Mouse (Mus musculus) hindbrain, embryonic 15.5 days (tissue): ENCODE results near the gene Kif22. TPM values are rescaled to one million over a fixed set of nuclear protein-coding genes. Genes with fewer than 3 reads are reported as not detected.

Source experiments
- ATAC-seq: fragments of 200-750 bp; cut with Nextera tagmentation; 2 replicates; pipeline ENCODE4 v1.8.0; 2017; ENCODE audit warnings: low read depth, moderate number of reproducible peaks, moderate TSS enrichment; ENCODE audit not compliant: low FRiP score
- H3K27ac ChIP-seq: fragments of 300-500 bp; sonication (generic); replicated peaks from 2 replicates; pipeline ENCODE4 v1.5.1; 2015; ENCODE audit warnings: mild to moderate bottlenecking, inconsistent platforms
- H3K27me3 ChIP-seq: fragments of 300-500 bp; sonication (generic); 2 replicates; pipeline ENCODE4 v1.6.1; 2015; ENCODE audit warnings: control low read depth, inconsistent platforms
- H3K36me3 ChIP-seq: fragments of 300-500 bp; sonication (generic); 2 replicates; pipeline ENCODE4 v1.6.1; 2015; ENCODE audit warnings: control low read depth, inconsistent platforms
- H3K4me1 ChIP-seq: fragments of 300-500 bp; sonication (generic); replicated peaks from 2 replicates; pipeline ENCODE4 v1.6.1; 2015; ENCODE audit warnings: control low read depth, inconsistent platforms
- H3K4me2 ChIP-seq: fragments of 300-500 bp; sonication (generic); 2 replicates; pipeline ENCODE4 v1.6.1; 2015; ENCODE audit warnings: moderate library complexity, mild to moderate bottlenecking, inconsistent platforms
- H3K4me3 ChIP-seq: fragments of 300-500 bp; sonication (generic); 2 replicates; pipeline ENCODE4 v1.5.1; 2015; ENCODE audit warnings: mild to moderate bottlenecking, inconsistent platforms
- H3K9ac ChIP-seq: fragments of 300-500 bp; sonication (generic); 2 replicates; pipeline ENCODE4 v1.6.1; 2015; ENCODE audit warnings: inconsistent platforms
- H3K9me3 ChIP-seq: fragments of 300-500 bp; sonication (generic); 2 replicates; pipeline ENCODE4 v1.6.1; 2016; ENCODE audit warnings: control low read depth, inconsistent platforms
- WGBS: fragments of 180-500 bp; shearing (Covaris S2); methylation state at CpG from one replicate; pipeline ENCODE4 v1.1.7; 2015; 5-methylcytosine and 5-hydroxymethylcytosine counted together
- polyA plus RNA-seq: library from polyadenylated mRNA; unstranded; fragments of >200 nt; fragmentation: Nextera tagmentation; extraction: Ambion mirVana; gene quantifications from 2 replicates; pipeline ENCODE4 v1.2.1, GENCODE M21; 2015

Gene Kif22
- polyA plus RNA-seq, 1 experiment from 2014 or later: 26.1 TPM

DNA sequence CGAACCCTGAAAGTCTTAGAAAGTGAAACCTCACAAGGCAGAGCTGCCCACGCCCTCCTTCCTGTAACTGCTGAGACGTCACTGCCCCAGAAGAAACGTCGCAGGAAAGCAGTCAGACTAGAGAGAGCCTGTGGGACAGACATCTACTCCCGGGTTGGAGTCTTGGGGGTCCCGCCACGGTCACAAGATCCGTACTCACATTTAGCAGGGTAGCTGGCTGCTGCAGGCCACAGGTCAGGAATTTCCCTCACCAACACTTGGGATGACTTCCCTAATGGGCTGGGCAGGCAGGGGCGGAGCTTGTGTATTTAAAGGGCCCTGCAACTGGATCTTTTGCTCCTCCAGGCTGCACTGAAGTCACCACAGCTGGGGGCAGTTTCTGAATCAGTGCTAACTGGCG lies 28.0 kb downstream of the Kif22 start, which contains the start of gene Mvp:
Gene Mvp, minus strand, starts transcription at position 302 of the 400 bp plus-strand sequence.
- 70% methylated on average over 11 of the region's 11 CpGs for WGBS
- Histone ChIP-seq H3K4me3 (peak within 1 kb of the TSS; percentile 66), H3K9ac (peak within 1 kb of the TSS; percentile 18), H3K27ac (no peak within 1 kb of the TSS), H3K36me3 (peaks cover 27% of the 10 kb centered on the region), H3K9me3 (no peaks in the 10 kb centered on the region), H3K4me2 (peak within 1 kb of the TSS; percentile 84), H3K27me3 (no peaks in the 10 kb centered on the region), H3K4me1 (peaks cover 44% of the 10 kb centered on the region)
- no peak for ATAC-seq

DNA sequence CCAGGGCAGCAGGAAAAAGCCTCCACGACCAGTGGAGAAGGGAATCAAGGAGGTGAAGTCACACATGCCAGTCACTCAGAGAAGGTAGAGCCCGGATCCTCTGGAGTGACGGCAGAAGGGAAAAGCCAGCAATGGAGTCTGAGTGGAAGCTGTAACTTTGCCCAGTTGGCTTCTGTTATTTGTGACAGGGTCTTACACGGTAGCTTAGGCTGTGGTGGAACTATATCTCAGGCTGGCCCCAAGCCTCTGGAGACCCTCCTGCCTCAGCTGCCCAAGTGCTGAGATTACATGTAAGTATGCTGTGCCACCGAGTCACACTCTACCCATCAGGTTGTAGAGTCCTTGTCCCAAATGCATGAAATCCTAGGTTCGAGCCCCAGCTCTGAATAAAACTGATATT lies 28.9 kb downstream of the Kif22 start:
- Histone ChIP-seq H3K4me1 (peaks cover 35% of the 10 kb centered on the region), H3K36me3 (peaks cover 27% of the 10 kb centered on the region), H3K9ac (no peak overlapping the region), H3K9me3 (no peaks in the 10 kb centered on the region), H3K27me3 (no peaks in the 10 kb centered on the region), H3K4me3 (no peak overlapping the region), H3K4me2 (no peak overlapping the region), H3K27ac (no peak overlapping the region)
- ATAC-seq: no peak
- 95% methylated on average over 6 of the region's 6 CpGs for WGBS

DNA sequence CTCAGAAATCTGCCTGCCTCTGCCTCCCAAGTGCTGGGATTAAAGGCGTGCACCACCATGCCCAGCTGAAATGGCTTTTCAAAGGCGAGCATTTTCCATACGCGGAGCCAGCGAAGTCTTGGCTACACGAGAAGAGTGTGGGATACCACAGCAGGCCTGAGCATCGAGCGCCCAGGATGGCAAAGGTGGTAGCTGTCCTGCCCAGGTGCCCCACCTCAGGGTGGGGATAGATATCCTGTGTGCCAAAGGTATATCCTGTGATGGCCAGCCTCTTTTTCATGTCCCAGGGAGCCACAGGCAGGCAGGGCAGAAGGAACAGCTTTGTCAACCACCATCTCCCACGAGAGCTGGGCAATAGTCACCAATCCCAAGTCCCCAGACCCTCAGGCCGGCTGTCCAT lies 29.4 kb downstream of the Kif22 start:
- no peak overlapping the region for H3K4me2 ChIP-seq
- no peak for ATAC-seq
- no peaks in the 10 kb centered on the region for H3K27me3 ChIP-seq
- WGBS: 98% methylated on average over 10 of the region's 10 CpGs
- H3K9me3 ChIP-seq: no peaks in the 10 kb centered on the region
- H3K4me3 ChIP-seq: no peak overlapping the region
- peaks cover 27% of the 10 kb centered on the region for H3K36me3 ChIP-seq
- no peak overlapping the region for H3K27ac ChIP-seq
- H3K4me1 ChIP-seq: peaks cover 29% of the 10 kb centered on the region
- H3K9ac ChIP-seq: no peak overlapping the region

DNA sequence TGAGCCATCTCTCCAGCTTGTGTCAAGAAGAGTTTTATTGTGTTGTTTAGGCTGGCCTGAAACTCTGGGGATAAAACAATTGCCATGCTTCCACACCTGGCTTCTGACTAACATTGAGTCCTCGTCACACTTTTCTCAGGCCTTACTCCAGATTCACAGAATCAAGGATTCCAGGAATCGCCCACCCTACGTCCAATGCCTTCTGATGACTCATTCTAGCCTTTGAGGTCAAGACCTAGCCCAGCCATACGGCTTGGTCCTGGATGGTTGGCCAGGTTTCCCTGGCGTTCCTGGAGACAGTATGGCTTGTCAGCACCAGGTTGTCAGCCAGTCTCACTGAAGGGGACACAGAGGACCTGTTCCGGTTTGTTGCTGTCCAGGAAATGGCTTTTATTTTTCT lies 29.9 kb downstream of the Kif22 start:
- no peak for ATAC-seq
- H3K27ac ChIP-seq: no peak overlapping the region

DNA sequence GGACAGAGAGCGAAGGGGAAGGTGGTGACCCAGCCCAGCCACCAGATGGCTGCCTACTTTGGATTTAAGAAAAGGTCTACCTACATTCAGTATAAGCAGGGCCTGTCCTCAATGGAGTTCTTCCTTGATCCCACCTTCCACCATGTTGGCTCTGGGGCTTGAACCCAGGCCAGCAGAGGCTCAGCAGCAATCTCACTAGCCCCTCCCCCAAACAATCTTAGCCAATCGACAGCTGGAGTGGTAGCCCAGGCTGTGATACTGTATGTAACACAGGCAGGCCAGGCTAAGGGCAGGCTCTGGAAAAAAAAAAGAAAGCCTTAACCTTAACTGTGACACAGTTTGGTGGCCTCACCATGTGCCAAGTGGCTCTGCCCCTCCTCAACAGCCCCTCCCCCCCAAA lies 30.6 kb downstream of the Kif22 start:
- peaks cover 27% of the 10 kb centered on the region for H3K36me3 ChIP-seq
- no peak for ATAC-seq
- no peaks in the 10 kb centered on the region for H3K9me3 ChIP-seq
- no peaks in the 10 kb centered on the region for H3K27me3 ChIP-seq
- no peak overlapping the region for H3K27ac ChIP-seq
- WGBS: 80% methylated on average over 2 of the region's 2 CpGs
- peaks cover 25% of the 10 kb centered on the region for H3K4me1 ChIP-seq
- H3K4me3 ChIP-seq: no peak overlapping the region
- H3K4me2 ChIP-seq: no peak overlapping the region
- no peak overlapping the region for H3K9ac ChIP-seq

More for the DNA sequence above, 29.9 kb downstream of the Kif22 start:
- WGBS: 87% methylated on average over 6 of the region's 6 CpGs
- peaks cover 27% of the 10 kb centered on the region for H3K36me3 ChIP-seq
- peaks cover 25% of the 10 kb centered on the region for H3K4me1 ChIP-seq
- H3K27me3 ChIP-seq: no peaks in the 10 kb centered on the region
- no peaks in the 10 kb centered on the region for H3K9me3 ChIP-seq
- H3K4me3 ChIP-seq: no peak overlapping the region
- no peak overlapping the region for H3K4me2 ChIP-seq
- no peak overlapping the region for H3K9ac ChIP-seq

DNA sequence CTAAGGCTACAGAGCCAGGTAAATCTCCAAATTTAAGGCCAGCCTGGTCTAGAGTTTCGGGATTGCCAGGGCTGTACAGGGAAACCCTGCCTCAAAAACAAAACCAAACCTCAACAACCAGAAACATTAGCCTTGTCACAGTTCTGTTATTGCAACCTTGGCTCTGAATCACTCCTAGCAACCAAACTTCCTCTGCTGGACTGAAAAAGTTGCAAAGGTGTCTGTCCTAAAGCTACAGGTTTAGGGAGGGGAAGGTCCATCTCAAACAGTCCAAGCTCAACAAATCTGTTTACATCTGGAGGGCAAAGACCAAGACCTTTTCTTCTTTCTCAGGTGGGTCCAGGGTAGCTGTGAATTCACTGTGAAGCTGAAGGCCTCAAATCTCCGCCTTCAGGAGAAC lies 31.2 kb downstream of the Kif22 start:
- no peaks in the 10 kb centered on the region for H3K27me3 ChIP-seq
- peaks cover 22% of the 10 kb centered on the region for H3K4me1 ChIP-seq
- no peak overlapping the region for H3K4me3 ChIP-seq
- H3K9ac ChIP-seq: no peak overlapping the region
- ATAC-seq: no peak
- H3K9me3 ChIP-seq: no peaks in the 10 kb centered on the region
- H3K27ac ChIP-seq: no peak overlapping the region
- 98% methylated on average over 2 of the region's 2 CpGs for WGBS
- peaks cover 27% of the 10 kb centered on the region for H3K36me3 ChIP-seq
- no peak overlapping the region for H3K4me2 ChIP-seq

DNA sequence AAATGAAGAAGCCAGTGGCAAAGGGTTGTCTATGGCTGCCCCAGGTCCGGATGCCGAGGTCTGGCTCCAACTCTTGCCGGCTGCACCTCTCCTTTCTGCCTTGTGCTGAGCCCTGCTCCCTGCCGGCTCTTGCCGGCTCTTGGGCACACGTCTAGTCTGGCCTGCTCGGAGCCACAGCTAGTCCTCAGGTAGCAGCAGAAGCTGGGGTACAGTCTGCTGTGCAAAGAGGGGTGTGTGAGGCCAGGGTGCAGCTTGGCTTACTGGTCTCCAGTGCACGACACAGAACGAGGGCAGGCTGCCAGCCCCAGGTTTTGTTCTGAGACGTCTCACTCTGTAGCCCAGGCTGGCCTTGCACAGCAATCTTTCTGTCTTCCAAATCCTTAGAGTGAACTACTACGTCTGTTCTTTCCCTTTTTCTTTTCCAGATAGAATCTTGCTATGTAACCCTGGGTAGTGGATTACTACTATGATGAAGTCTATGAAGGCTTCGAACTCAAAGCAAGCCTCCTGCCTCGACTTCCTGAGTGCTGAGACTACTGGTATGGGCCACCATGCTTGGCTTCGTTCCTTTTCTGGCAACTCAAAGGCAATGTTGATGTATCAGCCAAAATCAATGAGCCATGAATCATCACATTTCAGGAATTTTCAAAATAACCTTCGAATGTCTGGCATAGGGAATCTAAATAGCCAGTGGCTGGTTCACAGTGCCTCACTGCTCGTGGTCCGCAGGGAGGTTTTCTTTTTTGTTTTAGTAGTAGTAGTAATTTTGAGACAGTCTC lies 32.8 kb downstream of the Kif22 start:
- Histone ChIP-seq H3K36me3 (peaks cover 17% of the 10 kb centered on the region), H3K4me1 (peaks cover 7% of the 10 kb centered on the region), H3K4me3 (no peak overlapping the region), H3K9me3 (no peaks in the 10 kb centered on the region), H3K4me2 (no peak overlapping the region), H3K27ac (no peak overlapping the region), H3K9ac (no peak overlapping the region), H3K27me3 (no peaks in the 10 kb centered on the region)
- no peak for ATAC-seq
- WGBS: 86% methylated on average over 17 of the region's 17 CpGs

DNA sequence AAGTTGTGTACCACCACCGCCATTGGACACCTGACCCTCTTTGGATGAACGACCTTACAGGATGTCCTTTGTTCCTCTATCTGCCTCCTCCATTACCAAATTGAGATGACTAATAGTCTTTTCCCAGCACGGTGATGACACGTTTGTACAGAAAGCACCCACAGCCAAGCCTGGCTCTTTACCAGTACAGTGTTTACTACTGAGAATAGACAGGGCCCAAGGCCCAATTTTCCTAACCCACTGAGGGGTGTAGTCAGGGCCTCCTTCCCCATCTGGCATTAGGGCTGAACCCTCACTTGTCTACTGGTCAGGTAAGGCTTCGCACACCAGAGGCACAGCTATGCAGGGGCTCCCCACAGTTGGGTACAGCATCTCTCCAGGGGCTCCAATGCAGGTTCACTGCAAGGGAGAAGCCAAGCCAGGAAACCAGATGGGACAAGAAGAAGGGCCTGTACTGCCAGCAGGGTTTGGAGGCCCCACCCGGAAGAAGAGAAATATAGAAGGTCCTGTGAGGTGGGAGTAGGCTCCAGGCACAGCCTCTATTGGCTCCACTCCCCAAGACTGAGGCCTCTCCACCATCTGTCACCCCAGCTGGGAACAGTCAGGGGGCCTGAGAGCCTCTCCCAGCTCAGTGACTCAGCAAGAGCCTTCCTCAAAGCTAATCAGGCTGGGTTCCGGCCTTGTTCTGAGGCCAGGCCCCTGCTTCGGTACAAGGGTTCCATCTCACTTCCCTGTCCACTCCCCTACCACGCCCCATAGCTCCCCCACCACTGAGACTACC lies 33.8 kb downstream of the Kif22 start:
- no peak overlapping the region for H3K4me3 ChIP-seq
- H3K4me2 ChIP-seq: no peak overlapping the region
- H3K27me3 ChIP-seq: no peaks in the 10 kb centered on the region
- ATAC-seq: peak; percentile 72
- peak overlapping the region; percentile 23; the same call in 1 of the 2 replicates for H3K27ac ChIP-seq
- H3K9me3 ChIP-seq: no peaks in the 10 kb centered on the region
- no peaks in the 10 kb centered on the region for H3K4me1 ChIP-seq
- peaks cover 6% of the 10 kb centered on the region; the same call in 1 of the 2 replicates for H3K36me3 ChIP-seq
- WGBS: 57% methylated on average over 9 of the region's 9 CpGs
- H3K9ac ChIP-seq: no peak overlapping the region

DNA sequence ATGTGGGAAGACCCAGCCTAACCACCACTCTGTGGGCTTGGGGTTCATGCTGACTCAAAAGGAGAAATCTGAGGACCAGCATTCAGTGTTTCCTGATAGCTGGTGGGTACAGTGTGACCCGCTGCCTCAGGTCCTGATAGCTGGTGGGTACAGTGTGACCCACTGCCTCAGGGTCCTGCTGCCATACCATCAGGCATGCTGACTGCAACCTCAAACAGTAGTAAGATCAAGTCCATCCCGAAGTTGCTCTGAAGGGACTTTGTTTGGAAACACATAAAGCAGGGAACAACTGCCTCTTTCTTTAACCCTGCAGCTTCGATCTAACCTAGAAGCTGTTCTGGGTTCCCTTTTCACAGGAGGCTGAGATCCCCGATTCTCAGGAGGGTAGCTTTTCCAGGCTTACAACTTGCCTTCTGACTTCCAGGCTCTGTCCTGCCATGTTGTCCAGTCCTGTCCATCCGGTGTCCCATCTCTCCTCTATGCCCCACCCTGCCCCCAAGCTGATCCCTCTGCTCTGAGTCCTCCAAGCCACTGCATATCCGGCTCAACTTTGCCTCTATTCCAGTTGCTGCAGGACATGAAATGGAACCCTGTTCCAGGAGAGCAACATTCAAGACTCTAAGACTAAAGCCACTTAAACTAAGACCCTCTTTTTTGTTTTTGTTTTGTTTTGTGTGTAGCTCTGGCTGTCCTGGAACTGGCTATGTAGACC lies 34.8 kb downstream of the Kif22 start:
- no peak overlapping the region for H3K4me3 ChIP-seq
- no peaks in the 10 kb centered on the region for H3K9me3 ChIP-seq
- H3K36me3 ChIP-seq: 0 out of 2 replicates have a peak, but pooled peaks cover 2% of the 10 kb centered on the region
- H3K4me1 ChIP-seq: no peaks in the 10 kb centered on the region
- no peaks in the 10 kb centered on the region for H3K27me3 ChIP-seq
- no peak for ATAC-seq
- no peak overlapping the region for H3K9ac ChIP-seq
- no peak overlapping the region for H3K27ac ChIP-seq
- no peak overlapping the region for H3K4me2 ChIP-seq
- 88% methylated on average over 6 of the region's 6 CpGs for WGBS

DNA sequence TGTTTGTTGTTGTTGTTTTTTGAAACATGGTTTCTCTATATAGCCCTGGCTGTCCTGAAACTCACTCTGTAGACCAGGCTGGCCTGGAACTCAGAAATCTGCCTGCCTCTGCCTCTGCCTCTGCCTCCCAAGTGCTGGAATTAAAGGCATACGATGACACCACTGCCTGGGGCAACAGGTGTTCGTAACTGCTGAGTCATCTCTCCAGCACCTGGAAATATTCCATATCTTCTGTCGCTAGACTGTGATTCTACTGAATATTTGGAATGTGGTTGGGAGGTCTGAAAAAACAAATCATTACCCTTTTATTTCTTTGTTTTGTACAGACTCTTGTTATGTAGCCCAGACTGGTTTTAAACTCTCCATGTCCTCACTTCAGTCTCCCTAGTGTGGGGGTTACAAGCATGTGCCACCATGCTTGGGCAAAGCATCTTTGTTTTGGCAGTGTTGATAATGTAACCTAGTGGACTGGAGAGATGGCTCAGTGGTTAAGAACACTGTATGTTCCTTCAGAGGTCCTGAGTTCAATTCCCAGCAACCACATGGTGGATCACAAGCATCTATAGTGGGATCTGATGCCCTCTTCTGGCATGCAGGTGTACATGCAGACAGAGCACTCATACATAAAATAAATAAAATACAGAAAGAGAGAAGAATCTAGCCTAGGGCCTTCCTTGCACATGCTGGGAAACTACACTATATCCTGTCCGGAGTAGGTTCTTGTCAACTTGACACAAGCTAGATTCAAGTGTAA lies 38.0 kb downstream of the Kif22 start:
- Histone ChIP-seq H3K9me3 (no peaks in the 10 kb centered on the region), H3K27me3 (no peaks in the 10 kb centered on the region), H3K27ac (no peak overlapping the region), H3K36me3 (no peaks in the 10 kb centered on the region), H3K4me1 (no peaks in the 10 kb centered on the region), H3K9ac (no peak overlapping the region), H3K4me3 (no peak overlapping the region), H3K4me2 (no peak overlapping the region)
- no peak for ATAC-seq
- 86% methylated on average over 4 of the region's 4 CpGs for WGBS

DNA sequence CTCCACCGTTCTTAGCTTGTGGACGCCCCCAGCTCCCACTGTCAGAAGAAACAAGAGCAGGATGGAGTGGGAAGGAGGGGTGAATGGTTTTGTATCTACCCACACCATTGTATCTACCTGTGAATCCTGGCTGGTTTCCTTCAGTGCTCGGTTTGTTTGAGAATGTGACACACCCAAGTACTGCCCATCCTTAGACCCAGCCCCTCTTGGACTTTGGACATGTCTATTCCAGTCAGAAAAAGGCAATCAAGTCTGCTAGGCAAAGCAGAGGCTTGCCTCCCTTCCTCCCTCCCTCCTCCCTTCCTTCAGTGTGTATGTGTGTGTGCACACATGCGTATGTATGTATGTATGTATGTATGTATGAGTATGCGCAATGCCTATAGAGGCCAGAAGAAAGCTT lies 38.7 kb downstream of the Kif22 start:
- H3K9me3 ChIP-seq: no peaks in the 10 kb centered on the region
- H3K36me3 ChIP-seq: no peaks in the 10 kb centered on the region
- no peak overlapping the region for H3K4me2 ChIP-seq
- no peak for ATAC-seq
- H3K4me3 ChIP-seq: no peak overlapping the region
- H3K27me3 ChIP-seq: no peaks in the 10 kb centered on the region
- no peak overlapping the region for H3K27ac ChIP-seq
- H3K4me1 ChIP-seq: no peaks in the 10 kb centered on the region
- 89% methylated on average over 5 of the region's 5 CpGs for WGBS
- H3K9ac ChIP-seq: no peak overlapping the region
